Mouse (Mus musculus) embryonic fibroblast, embryonic 13.5 days (primary cell): ENCODE data around the gene Asna1. TPM values are rescaled to one million over a fixed set of nuclear protein-coding genes. Genes with fewer than 3 reads are reported as not detected.

Experiments used
- H3K27ac ChIP-seq: 2 replicates; pipeline ENCODE4 v1.5.1; 2012; ENCODE audit warnings: low read length, control low read depth, inconsistent platforms; ENCODE audit not compliant: insufficient read depth
- H3K4me1 ChIP-seq: 2 replicates; pipeline ENCODE4 v1.6.1; 2011; ENCODE audit warnings: low read length; ENCODE audit not compliant: control insufficient read depth, insufficient read depth
- H3K4me3 ChIP-seq: 2 replicates; pipeline ENCODE4 v1.5.1; 2011; ENCODE audit warnings: mild to moderate bottlenecking, control low read depth, low read length; ENCODE audit not compliant: insufficient read depth
- CTCF ChIP-seq: IDR thresholded peaks from 2 replicates; pipeline ENCODE4 v1.5.1; 2011; ENCODE audit warnings: mild to moderate bottlenecking, control low read depth, low read length, moderate library complexity, borderline replicate concordance; ENCODE audit not compliant: insufficient read depth
- POLR2A ChIP-seq: IDR thresholded peaks from 2 replicates; pipeline ENCODE4 v1.6.1; 2011; ENCODE audit warnings: low read depth, mild to moderate bottlenecking, control low read depth, low read length, moderate library complexity
- polyA plus RNA-seq: library from polyadenylated mRNA; stranded (reverse); fragments of >200 nt; gene quantifications from 2 replicates; pipeline ENCODE4 v1.2.4, GENCODE M21; 2011; ENCODE audit warnings: low read depth; ENCODE audit not compliant: missing spikeins, insufficient read length

The Asna1 gene
- polyA plus RNA-seq, 1 experiment, result 73.2 TPM

DNA sequence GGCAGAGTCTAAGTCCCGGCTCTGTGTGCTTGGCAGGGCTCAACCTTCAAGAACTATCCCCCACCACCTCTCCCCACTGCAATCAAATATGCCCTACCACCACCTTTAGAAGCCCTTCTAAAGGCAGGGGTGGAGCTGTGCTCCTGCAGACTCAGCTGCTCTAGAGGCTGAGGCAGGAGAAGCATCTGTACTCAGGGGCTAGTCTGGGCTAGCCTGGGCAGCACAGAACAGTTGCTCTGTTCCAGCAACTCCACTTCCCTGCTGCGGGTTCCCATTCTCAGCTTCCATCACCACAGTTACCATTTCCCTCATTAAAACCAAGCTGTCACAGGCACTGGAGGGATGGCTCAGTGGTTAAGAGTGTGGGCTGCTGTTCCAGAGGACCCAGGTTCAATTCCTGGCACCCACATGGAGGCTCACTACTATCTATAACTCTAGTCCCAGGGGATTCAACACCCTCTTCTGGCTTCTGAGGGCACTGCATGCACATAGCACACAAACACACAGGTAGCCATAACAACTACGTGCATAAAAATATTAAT lies 3.5 kb downstream of the Asna1 start:
- TF ChIP-seq CTCF (no peak), POLR2A (no peak)
- H3K27ac ChIP-seq, result no peak overlapping the region
- H3K4me1 ChIP-seq, result peaks cover 8% of the 10 kb centered on the region
- H3K4me3 ChIP-seq, result no peak overlapping the region

GRCm38 (mm10) chr8:85017209-85017608 lies 7.9 kb downstream of the Asna1 start:
- TF ChIP-seq CTCF (no peak), POLR2A (no peak)
- H3K4me1 ChIP-seq, result no peaks in the 10 kb centered on the region
- H3K27ac ChIP-seq, result no peak overlapping the region

GRCm38 (mm10) chr8:85016724-85017123 lies 8.4 kb downstream of the Asna1 start:
- TF ChIP-seq POLR2A, result no peak
- TF ChIP-seq CTCF, result no peak
- H3K4me3 ChIP-seq, result no peak overlapping the region

More at GRCm38 (mm10) chr8:85017209-85017608, 7.9 kb downstream of the Asna1 start:
- H3K4me3 ChIP-seq, result no peak overlapping the region

GRCm38 (mm10) chr8:85014431-85014830 lies 10.7 kb downstream of the Asna1 start, which contains the start of gene Best2:
TSS of gene Best2 (minus strand) at chr8:85014531.
- no peak for TF ChIP-seq CTCF
- no peak for TF ChIP-seq POLR2A
- H3K4me3 ChIP-seq, result no peak within 1 kb of the TSS

More at GRCm38 (mm10) chr8:85016724-85017123, 8.4 kb downstream of the Asna1 start:
- Histone ChIP-seq H3K4me1 (no peaks in the 10 kb centered on the region), H3K27ac (no peak overlapping the region)

GRCm38 (mm10) chr8:85013230-85013840 lies 11.7 kb downstream of the Asna1 start:
- no peaks in the 10 kb centered on the region for H3K4me1 ChIP-seq
- peak; percentile 29; the same call in 1 of the 2 replicates for TF ChIP-seq CTCF
- TF ChIP-seq POLR2A, result no peak
- H3K4me3 ChIP-seq, result no peak overlapping the region
- no peak overlapping the region for H3K27ac ChIP-seq

More at GRCm38 (mm10) chr8:85014431-85014830, 10.7 kb downstream of the Asna1 start, which contains the start of gene Best2:
- Histone ChIP-seq H3K4me1 (no peaks in the 10 kb centered on the region), H3K27ac (no peak within 1 kb of the TSS)

GRCm38 (mm10) chr8:85011242-85011641 lies 13.8 kb downstream of the Asna1 start:
- no peak for TF ChIP-seq POLR2A
- no peak for TF ChIP-seq CTCF
- no peak overlapping the region for H3K27ac ChIP-seq
- no peak overlapping the region for H3K4me3 ChIP-seq
- no peaks in the 10 kb centered on the region for H3K4me1 ChIP-seq

DNA sequence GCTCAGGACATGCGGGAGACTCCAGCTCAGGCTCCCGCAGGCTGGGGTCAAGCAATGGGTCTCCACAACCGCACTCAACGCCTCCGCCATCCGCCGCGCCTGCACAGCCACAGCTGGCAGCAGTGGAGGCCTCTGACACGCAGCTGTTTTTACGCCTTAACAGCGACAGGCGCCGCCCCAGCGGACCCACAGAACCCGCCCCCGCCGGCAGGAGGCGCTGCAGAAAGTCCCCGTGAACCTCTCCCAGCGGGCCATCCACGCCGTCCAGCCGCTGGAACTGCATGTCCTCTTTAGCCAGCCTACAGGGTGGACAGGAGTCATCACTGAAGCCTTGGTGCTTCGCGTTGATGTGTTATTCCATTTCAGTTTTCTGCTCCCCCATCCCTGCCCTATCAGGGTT lies 17.4 kb downstream of the Asna1 start:
- no peak for TF ChIP-seq POLR2A

DNA sequence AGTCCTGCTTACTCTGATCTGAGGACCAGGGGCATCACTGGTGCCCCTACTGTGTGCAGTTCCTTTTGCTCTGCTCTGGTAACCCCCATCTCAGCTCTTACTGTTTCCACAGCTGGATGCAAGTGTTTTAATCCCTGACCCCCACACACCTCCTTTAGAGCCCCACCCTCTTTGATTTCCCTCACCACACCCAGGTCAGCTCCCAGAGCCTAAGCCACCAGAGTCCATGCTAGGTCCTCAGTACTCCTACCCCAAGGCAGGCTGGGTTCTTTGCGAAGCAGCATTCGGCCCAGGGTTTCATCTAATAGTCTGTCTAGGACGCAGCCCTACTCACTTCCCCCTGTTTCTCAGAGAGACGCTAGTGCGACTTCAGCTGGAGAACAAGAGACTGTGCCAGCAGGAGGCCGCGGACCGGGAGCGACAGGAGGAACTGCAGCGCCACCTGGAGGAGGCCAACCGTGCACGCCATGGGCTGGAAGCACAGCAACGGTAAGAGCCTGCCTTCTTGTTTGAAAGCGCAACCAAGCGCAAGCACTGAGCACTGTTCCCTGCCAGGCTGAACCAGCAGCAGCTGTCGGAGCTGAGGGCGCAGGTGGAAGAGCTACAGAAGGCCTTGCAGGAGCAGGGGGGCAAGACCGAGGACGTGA lies 27.3 kb downstream of the Asna1 start:
- no peak overlapping the region for H3K4me3 ChIP-seq
- no peak for TF ChIP-seq POLR2A
- TF ChIP-seq CTCF, result peak; percentile 99
- no peak overlapping the region for H3K27ac ChIP-seq
- H3K4me1 ChIP-seq, result no peaks in the 10 kb centered on the region

More for the DNA sequence above, 17.4 kb downstream of the Asna1 start:
- H3K4me3 ChIP-seq, result no peak overlapping the region
- H3K4me1 ChIP-seq, result no peaks in the 10 kb centered on the region
- no peak overlapping the region for H3K27ac ChIP-seq

- TF ChIP-seq CTCF (no peak), POLR2A (no peak)
- Histone ChIP-seq H3K27ac (no peak overlapping the region), H3K4me1 (no peaks in the 10 kb centered on the region), H3K4me3 (no peak overlapping the region)
These were observed 28.1 kb downstream of the Asna1 start for GRCm38 (mm10) chr8:84996978-84997377.

- H3K4me1 ChIP-seq, result no peaks in the 10 kb centered on the region
- H3K4me3 ChIP-seq, result no peak overlapping the region
- TF ChIP-seq CTCF (no peak), POLR2A (no peak)
- no peak overlapping the region for H3K27ac ChIP-seq
These were observed 29.4 kb downstream of the Asna1 start for GRCm38 (mm10) chr8:84995680-84996079.
